8 mouse cellular contexts compared by ENCODE assay signal in genomic region chr7:125393654-125394346, GRCm38 (mm10). TPM values are rescaled to one million over a fixed set of nuclear protein-coding genes. Genes with fewer than 3 reads are reported as not detected.
A peak's percentile ranks its signal among the peaks of the same experiment; 100 is the strongest.
DNase-seq lines count a peak whose midpoint lies in the region; ATAC-seq lines count a peak whose summit lies in the region.

No protein-coding gene starts in this region.

- peak; percentile 32 for ATAC-seq in activated CD4-positive, CD25-positive, alpha-beta regulatory T cell, adult 4 months
- ATAC-seq in common myeloid progenitor, adult 5-6 weeks (replicated peaks; ENCODE audit: low read depth, poor library complexity, severe bottlenecking): peak; percentile 85

- peak; percentile 90 to 93 for DNase-seq in gastrocnemius, adult 8-10 months (ENCODE audit: low spot score in 2 of 2)
- peak; percentile 79 for DNase-seq in hindlimb bud, embryonic 11.5 days (ENCODE audit: extremely low spot score, low read depth, low spot score)
- peak; percentile 88 to 99 for DNase-seq in left cerebral cortex, adult 8-10 months (ENCODE audit: low spot score in 2 of 2)
- peak; percentile 97 to 99 for DNase-seq in right cerebral cortex, adult 2 months (ENCODE audit: low spot score in 2 of 2)
- DNase-seq in urinary bladder, postnatal 10 days (ENCODE audit: low spot score): peak; percentile 88

- H3K27me3 ChIP-seq in megakaryocyte, embryonic 14.5 days (replicated peaks): peaks cover 44% of the 10 kb centered on the region

- H3K4me1 ChIP-seq in megakaryocyte, embryonic 14.5 days: peaks cover 23% of the 10 kb centered on the region

- no peaks in the 10 kb centered on the region for H3K36me3 ChIP-seq in megakaryocyte, embryonic 14.5 days (replicated peaks; ENCODE audit: low read length)

- peaks cover 3% of the 10 kb centered on the region; the same call in 1 of the 2 replicates for H3K9me3 ChIP-seq in megakaryocyte, embryonic 14.5 days

- peak overlapping the region; percentile 90 for H3K4me3 ChIP-seq in megakaryocyte, embryonic 14.5 days (replicated peaks)

RNA-seq across cellular contexts. Expression of gene Kdm8, which starts 50.7 kb away (rescaled TPM):
- 1 to 10 TPM; 4.0 to 4.8 TPM for polyA plus RNA-seq in activated CD4-positive, CD25-positive, alpha-beta regulatory T cell, adult 4 months (2017; shearing (Covaris generic))
- total RNA-seq in common myeloid progenitor, adult 5-6 weeks (2017): 6.1 and 6.9 TPM in 2 replicates
- 1 to 10 TPM; 6.4 to 7.6 (median 6.7) TPM for total RNA-seq in gastrocnemius, adult 8-10 months (2022)
- total RNA-seq in left cerebral cortex, adult 8-10 months (2022): 1 to 10 TPM; 4.7 to 5.4 (median 5.3) TPM
- polyA plus RNA-seq in megakaryocyte, embryonic 14.5 days (2012; ENCODE audit: insufficient read depth, low replicate concordance): 0.54 and 2.6 TPM in 2 replicates

Comparison
In these comparisons a context has a peak if more than half of its experiments do, and no peak if none do; other contexts are left out.
1. Peak in every context shown above with its lines: DNase-seq, ATAC-seq and H3K4me3 ChIP-seq.